Mouse (Mus musculus) hindbrain, embryonic 11.5 days (tissue): ENCODE measurements around the gene Rufy3. TPM values are rescaled to one million over a fixed set of nuclear protein-coding genes. Genes with fewer than 3 reads are reported as not detected.

Experiments used
- ATAC-seq: fragments of 200-750 bp; cut with Nextera tagmentation; 2 replicates; pipeline ENCODE4 v1.8.0; 2017; ENCODE audit warnings: mild to moderate bottlenecking, moderate TSS enrichment, moderate library complexity; ENCODE audit not compliant: low FRiP score
- DNase-seq: peaks from one replicate; pipeline ENCODE4 v3.0.0-alpha.2; 2015; ENCODE audit warnings: low spot score
- H3K27ac ChIP-seq: fragments of 300-500 bp; sonication (generic); 2 replicates; pipeline ENCODE4 v1.5.1; 2014; ENCODE audit warnings: mild to moderate bottlenecking, low read depth, low read length
- H3K27me3 ChIP-seq: fragments of 300-500 bp; sonication (generic); 2 replicates; pipeline ENCODE4 v1.6.1; 2014; ENCODE audit warnings: mild to moderate bottlenecking, low read length, moderate library complexity, mixed read lengths; ENCODE audit not compliant: control insufficient read depth, insufficient read depth
- H3K36me3 ChIP-seq: fragments of 300-500 bp; sonication (generic); 2 replicates; pipeline ENCODE4 v1.6.1; 2014; ENCODE audit warnings: mild to moderate bottlenecking, low read length, moderate library complexity, mixed read lengths; ENCODE audit not compliant: control insufficient read depth, insufficient read depth
- H3K4me1 ChIP-seq: fragments of 300-500 bp; sonication (generic); replicated peaks from 2 replicates; pipeline ENCODE4 v1.6.1; 2014; ENCODE audit warnings: low read length, mixed read lengths; ENCODE audit not compliant: control insufficient read depth, insufficient read depth
- H3K4me2 ChIP-seq: fragments of 300-500 bp; sonication (generic); replicated peaks from 2 replicates; pipeline ENCODE4 v1.6.1; 2014; ENCODE audit warnings: mild to moderate bottlenecking, low read depth, low read length
- H3K4me3 ChIP-seq: fragments of 300-500 bp; sonication (generic); 2 replicates; pipeline ENCODE4 v1.5.1; 2014; ENCODE audit warnings: low read depth, low read length
- H3K9ac ChIP-seq: fragments of 300-500 bp; sonication (generic); 2 replicates; pipeline ENCODE4 v1.6.1; 2014; ENCODE audit warnings: low read depth, low read length
- H3K9me3 ChIP-seq: fragments of 300-500 bp; sonication (generic); 2 replicates; pipeline ENCODE4 v1.6.1; 2016; ENCODE audit warnings: low read length; ENCODE audit not compliant: control insufficient read depth
- WGBS: fragments of 180-500 bp; shearing (Covaris S2); extraction: QIAGEN DNeasy Blood & Tissue Kit; methylation state at CpG from one replicate; pipeline ENCODE4 v1.1.7; 2014; 5-methylcytosine and 5-hydroxymethylcytosine counted together
- polyA plus RNA-seq: library from polyadenylated mRNA; unstranded; fragments of >200 nt; fragmentation: Nextera tagmentation; extraction: Ambion mirVana; gene quantifications from 2 replicates; pipeline ENCODE4 v1.2.1, GENCODE M21; 2014

The Rufy3 gene
- polyA plus RNA-seq, 1 experiment from 2014 or later: 180 TPM

GRCm38 (mm10) chr5:88587211-88587934 is 22.5 kb downstream of the Rufy3 start:
- peak overlapping the region; percentile 51 for H3K4me3 ChIP-seq
- H3K4me1 ChIP-seq: peaks cover 6% of the 10 kb centered on the region
- DNase-seq (peak; percentile 39), ATAC-seq (peak; percentile 37; the same call in 1 of the 2 replicates)
- no peaks in the 10 kb centered on the region for H3K9me3 ChIP-seq
- H3K4me2 ChIP-seq: peak overlapping the region; percentile 40
- H3K27ac ChIP-seq: peak overlapping the region; percentile 39; the same call in 1 of the 2 replicates
- H3K9ac ChIP-seq: 0 out of 2 replicates have a peak overlapping the region, but pooled peaks have one; percentile 24
- 29% methylated on average over 13 of the region's 13 CpGs for WGBS
- no peaks in the 10 kb centered on the region for H3K36me3 ChIP-seq
- H3K27me3 ChIP-seq: no peaks in the 10 kb centered on the region

- H3K36me3 ChIP-seq: no peaks in the 10 kb centered on the region
- H3K9me3 ChIP-seq: no peaks in the 10 kb centered on the region
- H3K27me3 ChIP-seq: no peaks in the 10 kb centered on the region
- no peak overlapping the region for H3K4me3 ChIP-seq
- 46% methylated on average over 5 of the region's 5 CpGs for WGBS
- no peak overlapping the region for H3K4me2 ChIP-seq
- peaks cover 6% of the 10 kb centered on the region for H3K4me1 ChIP-seq
- ATAC-seq (no peak), DNase-seq (no peak)
- H3K9ac ChIP-seq: no peak overlapping the region
- no peak overlapping the region for H3K27ac ChIP-seq
Observed at GRCm38 (mm10) chr5:88588481-88588880, 23.6 kb downstream of the Rufy3 start.

GRCm38 (mm10) chr5:88593421-88594172 is 28.8 kb downstream of the Rufy3 start:
- H3K9me3 ChIP-seq: no peaks in the 10 kb centered on the region
- no peak for ATAC-seq
- H3K27ac ChIP-seq: no peak overlapping the region

GRCm38 (mm10) chr5:88594173-88594569 is 29.3 kb downstream of the Rufy3 start:
- DNase-seq: no peak
- no peaks in the 10 kb centered on the region for H3K9me3 ChIP-seq
- no peaks in the 10 kb centered on the region for H3K4me1 ChIP-seq
- no peaks in the 10 kb centered on the region for H3K36me3 ChIP-seq
- no peaks in the 10 kb centered on the region for H3K27me3 ChIP-seq
- no peak overlapping the region for H3K4me2 ChIP-seq
- H3K9ac ChIP-seq: no peak overlapping the region
- H3K27ac ChIP-seq: no peak overlapping the region
- 93% methylated on average over 7 of the region's 7 CpGs for WGBS
- no peak overlapping the region for H3K4me3 ChIP-seq
- no peak; the same call in 1 of the 2 replicates for ATAC-seq

More at GRCm38 (mm10) chr5:88593421-88594172, 28.8 kb downstream of the Rufy3 start:
- Histone ChIP-seq H3K4me1 (no peaks in the 10 kb centered on the region), H3K27me3 (no peaks in the 10 kb centered on the region), H3K4me3 (no peak overlapping the region), H3K4me2 (no peak overlapping the region), H3K36me3 (no peaks in the 10 kb centered on the region), H3K9ac (no peak overlapping the region)
- no peak for DNase-seq
- WGBS: 90% methylated on average over 13 of the region's 13 CpGs

GRCm38 (mm10) chr5:88595537-88596455 is 31.0 kb downstream of the Rufy3 start:
- Histone ChIP-seq H3K4me3 (no peak overlapping the region), H3K4me2 (no peak overlapping the region), H3K9me3 (no peaks in the 10 kb centered on the region), H3K36me3 (no peaks in the 10 kb centered on the region), H3K4me1 (no peaks in the 10 kb centered on the region), H3K9ac (no peak overlapping the region), H3K27ac (no peak overlapping the region), H3K27me3 (no peaks in the 10 kb centered on the region)
- DNase-seq (no peak), ATAC-seq (no peak)
- WGBS: 82% methylated on average over 5 of the region's 5 CpGs

GRCm38 (mm10) chr5:88598961-88599360 is 34.1 kb downstream of the Rufy3 start:
- ATAC-seq (no peak), DNase-seq (no peak)
- H3K4me1 ChIP-seq: no peaks in the 10 kb centered on the region
- WGBS: 89% methylated on average over 6 of the region's 6 CpGs
- no peaks in the 10 kb centered on the region for H3K27me3 ChIP-seq
- H3K4me2 ChIP-seq: no peak overlapping the region
- no peak overlapping the region for H3K4me3 ChIP-seq
- no peaks in the 10 kb centered on the region for H3K9me3 ChIP-seq
- H3K9ac ChIP-seq: no peak overlapping the region
- H3K36me3 ChIP-seq: no peaks in the 10 kb centered on the region
- no peak overlapping the region for H3K27ac ChIP-seq

- ATAC-seq: no peak
- WGBS: 86% methylated on average over 2 of the region's 2 CpGs
Observed at GRCm38 (mm10) chr5:88602030-88602429, 37.2 kb downstream of the Rufy3 start.

GRCm38 (mm10) chr5:88602713-88603112 is 37.9 kb downstream of the Rufy3 start:
- ATAC-seq: no peak
- WGBS: 88% methylated on average over 3 of the region's 3 CpGs

More at GRCm38 (mm10) chr5:88602030-88602429, 37.2 kb downstream of the Rufy3 start:
- H3K27me3 ChIP-seq: no peaks in the 10 kb centered on the region
- no peaks in the 10 kb centered on the region for H3K4me1 ChIP-seq
- H3K4me2 ChIP-seq: no peak overlapping the region
- no peak overlapping the region for H3K9ac ChIP-seq
- H3K9me3 ChIP-seq: no peaks in the 10 kb centered on the region
- DNase-seq: no peak
- no peak overlapping the region for H3K27ac ChIP-seq
- H3K4me3 ChIP-seq: no peak overlapping the region
- no peaks in the 10 kb centered on the region for H3K36me3 ChIP-seq

More at GRCm38 (mm10) chr5:88602713-88603112, 37.9 kb downstream of the Rufy3 start:
- Histone ChIP-seq H3K9me3 (no peaks in the 10 kb centered on the region), H3K27ac (no peak overlapping the region), H3K4me2 (no peak overlapping the region), H3K27me3 (no peaks in the 10 kb centered on the region), H3K9ac (no peak overlapping the region), H3K36me3 (no peaks in the 10 kb centered on the region), H3K4me3 (no peak overlapping the region), H3K4me1 (no peaks in the 10 kb centered on the region)
- no peak for DNase-seq
